In genomic region chr11:69858113-69858998, GRCm38 (mm10) we compare ENCODE assay signal across 10 mouse cellular contexts. TPM values are rescaled to one million over a fixed set of nuclear protein-coding genes. Genes with fewer than 3 reads are reported as not detected.
DNase-seq lines count a peak whose midpoint lies in the region; ATAC-seq lines count a peak whose summit lies in the region.
"Had no signal": no experiment of that assay in that cellular context is flagged by ENCODE, and none has a peak within 500 bp of the region (broad histone marks: within the 10 kb centered on the region; RNA-seq: fewer than 3 reads in every experiment).

Tnk1 (minus strand) TSS chr11:69858730.

- DNase-seq in urinary bladder, postnatal 14 days (ENCODE audit: low spot score), result peak; percentile 74
- DNase-seq in urinary bladder, postnatal 10 days (ENCODE audit: low spot score), result no peak
- peak; percentile 82 to 88 for DNase-seq in lung, adult 18-20 months
- no peak for DNase-seq in right cerebral cortex, postnatal 25 days
- no peak for DNase-seq in embryo, embryonic 11 days
- no peak for DNase-seq in left cerebral cortex, postnatal 4 days

- no peaks in the 10 kb centered on the region for H3K9me3 ChIP-seq in kidney, embryonic 14.5 days (ENCODE audit: control insufficient read depth, low read length)
- H3K9me3 ChIP-seq: neural tube, embryonic 12.5 days had no signal

- 18% methylated on average over 30 of the region's 30 CpGs for WGBS in kidney, embryonic 14.5 days

- no peak within 1 kb of the TSS for H3K27ac ChIP-seq in kidney, embryonic 14.5 days (ENCODE audit: low read depth, low read length)
- H3K27ac ChIP-seq: liver, embryonic 14.5 days; neural tube, embryonic 12.5 days had no signal

- ATAC-seq in kidney, embryonic 14.5 days (ENCODE audit: low FRiP score, low TSS enrichment), result peak; percentile 36; the same call in 1 of the 2 replicates

- H3K9ac ChIP-seq in kidney, embryonic 14.5 days (ENCODE audit: low read depth, low read length), result peak within 1 kb of the TSS; percentile 50; the same call in 1 of the 2 replicates
- H3K9ac ChIP-seq: liver, embryonic 14.5 days; neural tube, embryonic 12.5 days had no signal

- intact Hi-C loops in left cerebral cortex, postnatal 4 days (cut with DNase I), result no loop called here

- H3K36me3 ChIP-seq in kidney, embryonic 14.5 days (ENCODE audit: control insufficient read depth, insufficient read depth, low read length), result no peaks in the 10 kb centered on the region
- H3K36me3 ChIP-seq: neural tube, embryonic 12.5 days had no signal

- H3K4me1 ChIP-seq in kidney, embryonic 14.5 days (ENCODE audit: control insufficient read depth, insufficient read depth, low read length), result peaks cover 4% of the 10 kb centered on the region; the same call in 1 of the 2 replicates

- H3K27me3 ChIP-seq in kidney, embryonic 14.5 days (ENCODE audit: control insufficient read depth, insufficient read depth, low read length), result peaks cover 9% of the 10 kb centered on the region

- H3K4me3 ChIP-seq in kidney, embryonic 14.5 days (ENCODE audit: low read length), result peak within 1 kb of the TSS; percentile 20
- H3K4me3 ChIP-seq: neural tube, embryonic 12.5 days had no signal

- peak within 1 kb of the TSS; percentile 29 for H3K4me2 ChIP-seq in kidney, embryonic 14.5 days (replicated peaks; ENCODE audit: low read depth, low read length)
- H3K4me2 ChIP-seq: neural tube, embryonic 12.5 days had no signal

RNA-seq across cellular contexts. Expression of gene Tnk1, which starts in this region (rescaled TPM):
- 2.3 and 4.9 TPM in 2 replicates for polyA plus RNA-seq in kidney, embryonic 14.5 days (2014; fragmentation: Nextera tagmentation; extraction: Ambion mirVana)
- total RNA-seq in left cerebral cortex, postnatal 4 days (2021), result not detected
- polyA plus RNA-seq: heart, postnatal 0 days had no signal

Comparison
In these comparisons a context has a peak if more than half of its experiments do, and no peak if none do; other contexts are left out.
1. DNase-seq: peak in urinary bladder, postnatal 14 days (single experiment) and lung, adult 18-20 months (2 of 2); none in urinary bladder, postnatal 10 days (single experiment), right cerebral cortex, postnatal 25 days (single experiment), embryo, embryonic 11 days (single experiment) and left cerebral cortex, postnatal 4 days (single experiment).